Mouse (Mus musculus) erythroblast, embryonic 14.5 days (primary cell): ENCODE measurements around the gene E330009J07Rik.

Source experiments
- GATA1 ChIP-seq: IDR thresholded peaks from 2 replicates; pipeline ENCODE4 v1.6.1; 2012; ENCODE audit warnings: low read length, inconsistent platforms, mixed read lengths
- TAL1 ChIP-seq: IDR thresholded peaks from 3 replicates; pipeline ENCODE4 v1.6.1; 2012; ENCODE audit warnings: low read length, inconsistent platforms, mixed read lengths

DNA sequence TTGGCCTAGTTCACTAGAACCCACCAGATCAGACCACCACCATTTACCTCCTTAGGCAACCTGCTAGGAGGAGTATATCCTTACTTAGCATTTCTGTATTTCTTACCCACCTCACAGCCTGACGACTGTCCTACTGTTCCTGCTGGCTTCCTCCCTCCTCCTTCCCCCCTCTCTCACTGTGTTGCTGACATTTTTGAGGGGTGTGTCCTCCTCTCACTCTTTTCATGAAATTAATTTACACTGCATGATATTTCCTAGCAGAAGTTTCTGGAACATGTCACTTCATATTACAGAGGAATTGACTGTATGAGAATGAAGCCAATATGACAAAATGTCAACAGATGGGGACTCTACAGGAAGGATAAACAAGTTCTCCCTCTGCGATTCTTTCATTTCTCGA lies 7.2 kb downstream of the E330009J07Rik start:
- TF ChIP-seq GATA1 (no peak), TAL1 (no peak)
